Mouse (Mus musculus) olfactory bulb, adult 2 months (tissue): ENCODE measurements around the gene Zdhhc20.

Source experiments
- CTCF ChIP-seq: fragments of 200-500 bp; IDR thresholded peaks from 2 replicates; pipeline ENCODE4 v1.5.1; 2012; ENCODE audit warnings: low read depth, mild to moderate bottlenecking, low read length, moderate library complexity; ENCODE audit not compliant: insufficient read depth
- POLR2A ChIP-seq: fragments of 200-500 bp; IDR thresholded peaks from 2 replicates; pipeline ENCODE4 v1.6.1; 2012; ENCODE audit warnings: mild to moderate bottlenecking, low read depth, low read length, moderate library complexity; ENCODE audit not compliant: insufficient read depth

DNA sequence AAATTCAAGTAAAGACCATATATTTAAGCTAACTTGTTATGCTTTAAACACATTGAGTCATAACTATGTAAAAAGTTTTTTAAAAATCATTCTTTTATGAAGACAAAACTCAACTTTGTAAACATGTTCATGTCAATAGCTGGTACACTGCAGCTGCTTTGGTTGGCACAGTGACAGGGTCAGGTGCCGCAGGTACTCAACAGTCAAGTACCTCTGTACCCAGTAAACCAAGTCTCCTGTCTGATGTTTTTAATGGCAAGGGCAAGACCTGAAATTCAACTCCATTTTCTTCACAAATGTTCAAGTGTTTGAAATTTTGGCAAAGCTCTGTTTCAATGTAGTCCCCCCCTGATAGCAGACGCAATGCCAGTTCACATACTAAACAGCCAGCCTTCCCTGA is 56.5 kb downstream of the Zdhhc20 start:
- TF ChIP-seq CTCF (no peak), POLR2A (no peak)
